Mouse (Mus musculus) intestine, embryonic 14.5 days (tissue): ENCODE data around the gene Zbtb2. TPM values are rescaled to one million over a fixed set of nuclear protein-coding genes. Genes with fewer than 3 reads are reported as not detected.

Experiments used
- ATAC-seq: fragments of 200-750 bp; cut with Nextera tagmentation; replicated peaks from 2 replicates; pipeline ENCODE4 v1.8.0; 2017; ENCODE audit warnings: low read depth, moderate number of reproducible peaks, moderate TSS enrichment, moderate library complexity; ENCODE audit not compliant: low FRiP score, low TSS enrichment
- DNase-seq: peaks from one replicate; pipeline ENCODE4 v3.0.0-alpha.2; 2018; ENCODE audit warnings: low spot score
- H3K27ac ChIP-seq: fragments of 300-500 bp; sonication (generic); 2 replicates; pipeline ENCODE4 v1.5.1; 2014; ENCODE audit warnings: low read depth, mild to moderate bottlenecking, control low read depth
- H3K27me3 ChIP-seq: fragments of 300-500 bp; sonication (generic); replicated peaks from 2 replicates; pipeline ENCODE4 v1.6.1; 2014; ENCODE audit warnings: low read length, control low read depth; ENCODE audit not compliant: control insufficient read depth, insufficient read depth
- H3K36me3 ChIP-seq: fragments of 300-500 bp; sonication (generic); 2 replicates; pipeline ENCODE4 v1.6.1; 2014; ENCODE audit warnings: low read length, control low read depth; ENCODE audit not compliant: control insufficient read depth, insufficient read depth
- H3K4me1 ChIP-seq: fragments of 300-500 bp; sonication (generic); replicated peaks from 2 replicates; pipeline ENCODE4 v1.6.1; 2014; ENCODE audit warnings: low read length, control low read depth, mixed read lengths; ENCODE audit not compliant: control insufficient read depth, insufficient read depth
- H3K4me2 ChIP-seq: fragments of 300-500 bp; sonication (generic); 2 replicates; pipeline ENCODE4 v1.6.1; 2014; ENCODE audit warnings: low read length
- H3K4me3 ChIP-seq: fragments of 300-500 bp; sonication (generic); 2 replicates; pipeline ENCODE4 v1.5.1; 2014; ENCODE audit warnings: low read depth, low read length, control low read depth, mixed read lengths
- H3K9ac ChIP-seq: fragments of 300-500 bp; sonication (generic); 2 replicates; pipeline ENCODE4 v1.6.1; 2014; ENCODE audit warnings: mild to moderate bottlenecking, low read length
- H3K9me3 ChIP-seq: fragments of 300-500 bp; sonication (generic); 2 replicates; pipeline ENCODE4 v1.6.1; 2016; ENCODE audit warnings: low read length, control low read depth; ENCODE audit not compliant: control insufficient read depth
- WGBS: fragments of 180-500 bp; shearing (Covaris S2); extraction: QIAGEN DNeasy Blood & Tissue Kit; methylation state at CpG from one replicate; pipeline ENCODE4 v1.1.7; 2014; 5-methylcytosine and 5-hydroxymethylcytosine counted together
- polyA plus RNA-seq: library from polyadenylated mRNA; unstranded; fragments of >200 nt; fragmentation: Nextera tagmentation; extraction: Ambion mirVana; gene quantifications from 2 replicates; pipeline ENCODE4 v1.2.1, GENCODE M21; 2014

The Zbtb2 gene
- polyA plus RNA-seq, 1 experiment from 2014 or later = 13.0 TPM

GRCm38 (mm10) chr10:4425245-4425644 lies 37.3 kb upstream of the Zbtb2 start:
- Histone ChIP-seq H3K4me1 (no peaks in the 10 kb centered on the region), H3K27ac (no peak overlapping the region), H3K4me2 (no peak overlapping the region), H3K9me3 (no peaks in the 10 kb centered on the region), H3K27me3 (no peaks in the 10 kb centered on the region), H3K36me3 (peaks cover 73% of the 10 kb centered on the region), H3K9ac (no peak overlapping the region), H3K4me3 (no peak overlapping the region)
- ATAC-seq = no peak
- no peak for DNase-seq
- 78% methylated on average over 8 of the region's 8 CpGs for WGBS

- Histone ChIP-seq H3K4me3 (no peak overlapping the region), H3K4me2 (no peak overlapping the region), H3K36me3 (peaks cover 73% of the 10 kb centered on the region), H3K27me3 (no peaks in the 10 kb centered on the region), H3K27ac (no peak overlapping the region), H3K9ac (no peak overlapping the region), H3K4me1 (no peaks in the 10 kb centered on the region), H3K9me3 (no peaks in the 10 kb centered on the region)
- ATAC-seq (no peak), DNase-seq (no peak)
- WGBS = 100% methylated on average over 1 of the region's 1 CpGs
Observed at GRCm38 (mm10) chr10:4407191-4407590, 19.3 kb upstream of the Zbtb2 start.

DNA sequence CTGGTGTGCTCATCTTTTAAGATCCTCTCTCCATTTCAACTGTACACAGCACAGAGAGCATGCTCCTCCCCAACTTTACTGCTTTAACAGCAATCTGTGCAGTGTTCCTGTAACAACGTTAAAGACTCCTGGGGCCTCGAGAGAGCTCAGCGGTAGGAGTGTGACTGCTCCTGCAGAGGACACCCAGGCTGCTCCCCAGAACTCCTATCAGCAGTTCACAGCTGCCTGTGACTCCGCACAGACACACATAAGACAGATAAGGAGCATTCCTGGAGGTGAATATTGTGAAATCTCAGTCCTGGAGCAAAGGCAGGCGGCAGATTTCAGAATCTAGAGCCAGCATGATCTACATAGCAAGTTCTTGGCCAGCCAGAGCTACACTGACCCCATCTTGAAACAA lies 17.6 kb upstream of the Zbtb2 start:
- Histone ChIP-seq H3K4me3 (no peak overlapping the region), H3K9ac (no peak overlapping the region), H3K27me3 (no peaks in the 10 kb centered on the region), H3K36me3 (peaks cover 67% of the 10 kb centered on the region), H3K4me2 (no peak overlapping the region), H3K27ac (no peak overlapping the region), H3K4me1 (no peaks in the 10 kb centered on the region), H3K9me3 (no peaks in the 10 kb centered on the region)
- 77% methylated on average over 5 of the region's 5 CpGs for WGBS
- ATAC-seq = no peak
- DNase-seq = no peak

DNA sequence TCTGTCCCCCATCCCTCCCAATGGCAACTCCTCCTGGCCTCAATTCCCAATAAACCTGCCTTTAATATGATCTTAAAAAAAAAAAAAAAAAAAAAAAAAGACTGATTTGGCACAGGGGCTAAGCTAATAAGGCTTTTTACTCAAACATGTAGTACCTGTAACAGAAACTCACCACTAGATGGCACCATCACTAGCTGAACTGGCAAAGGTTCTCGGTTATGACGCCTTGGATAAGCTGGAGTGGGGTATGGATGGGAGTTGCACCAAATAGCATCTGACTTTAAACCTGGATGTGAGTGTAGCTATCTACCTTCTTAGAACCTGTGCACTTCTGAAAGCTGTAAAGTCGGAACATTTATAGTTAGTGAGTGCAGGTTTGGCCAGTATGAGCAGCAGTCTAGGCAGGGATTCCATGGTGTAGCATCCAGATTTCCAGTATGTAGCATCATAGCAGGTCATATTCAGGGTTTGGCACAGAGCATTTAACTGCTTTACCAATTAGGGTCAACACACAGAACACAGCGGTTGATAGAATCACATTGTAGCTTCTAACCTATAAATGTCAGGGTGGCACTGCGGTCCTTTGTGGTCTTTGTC lies 17.1 kb upstream of the Zbtb2 start:
- Histone ChIP-seq H3K27ac (no peak overlapping the region), H3K4me2 (no peak overlapping the region), H3K36me3 (peaks cover 63% of the 10 kb centered on the region), H3K9me3 (no peaks in the 10 kb centered on the region), H3K27me3 (no peaks in the 10 kb centered on the region), H3K4me3 (no peak overlapping the region), H3K9ac (no peak overlapping the region), H3K4me1 (no peaks in the 10 kb centered on the region)
- DNase-seq = peak; percentile 58
- ATAC-seq = 0 out of 2 replicates have a peak, but pooled peaks have one; percentile 30
- 65% methylated on average over 5 of the region's 5 CpGs for WGBS

DNA sequence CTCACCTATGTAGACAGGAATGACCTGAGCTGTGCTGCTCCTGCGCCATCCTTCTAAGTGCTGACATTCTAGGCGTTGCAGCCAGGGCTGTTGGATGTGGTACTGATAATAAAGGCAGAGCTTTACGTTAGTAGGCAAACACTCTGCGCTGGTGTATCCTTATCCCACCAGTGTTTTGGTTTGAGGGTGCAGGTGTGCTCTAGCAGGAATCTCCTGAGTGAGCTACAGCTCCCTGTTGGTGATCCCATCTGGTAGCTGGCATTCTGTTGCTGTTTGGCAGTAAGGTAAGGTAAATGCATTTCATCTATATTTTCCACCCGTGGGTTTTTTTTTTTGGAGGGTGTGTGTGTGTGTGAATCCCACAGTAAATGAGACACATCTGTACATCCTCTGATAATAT lies 10.2 kb upstream of the Zbtb2 start:
- H3K36me3 ChIP-seq = peaks cover 53% of the 10 kb centered on the region
- H3K9ac ChIP-seq = no peak overlapping the region

DNA sequence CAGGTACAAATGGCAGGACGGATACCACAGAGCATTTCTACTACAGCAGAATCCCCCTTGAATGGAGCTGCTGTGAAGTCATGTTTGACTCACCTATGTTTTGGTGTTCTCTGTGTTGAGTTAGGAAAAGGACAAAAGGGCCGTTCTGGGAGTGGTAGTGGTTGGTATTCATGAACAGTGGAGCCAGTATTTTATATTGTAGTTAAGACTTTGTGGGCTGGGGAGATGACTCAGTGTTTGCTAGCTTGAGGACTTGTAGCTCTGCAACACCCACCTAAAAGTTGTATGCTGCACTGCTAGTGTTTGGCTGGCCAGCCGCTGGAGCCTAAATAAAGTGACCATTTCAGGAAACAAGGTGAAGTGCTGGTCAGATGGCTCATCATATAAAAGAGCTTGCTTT lies 7.4 kb upstream of the Zbtb2 start:
- no peak overlapping the region for H3K4me2 ChIP-seq
- no peak overlapping the region for H3K27ac ChIP-seq
- H3K27me3 ChIP-seq = no peaks in the 10 kb centered on the region
- no peak for ATAC-seq
- 88% methylated on average over 3 of the region's 3 CpGs for WGBS
- H3K9me3 ChIP-seq = no peaks in the 10 kb centered on the region
- no peak for DNase-seq
- peaks cover 43% of the 10 kb centered on the region for H3K36me3 ChIP-seq
- no peak overlapping the region for H3K4me3 ChIP-seq
- no peak overlapping the region for H3K9ac ChIP-seq
- peaks cover 9% of the 10 kb centered on the region; the same call in 1 of the 2 replicates for H3K4me1 ChIP-seq

More for the DNA sequence above, 10.2 kb upstream of the Zbtb2 start:
- Histone ChIP-seq H3K4me1 (no peaks in the 10 kb centered on the region), H3K4me2 (no peak overlapping the region), H3K4me3 (no peak overlapping the region), H3K27ac (no peak overlapping the region), H3K9me3 (no peaks in the 10 kb centered on the region), H3K27me3 (no peaks in the 10 kb centered on the region)
- ATAC-seq = no peak
- WGBS = 84% methylated on average over 5 of the region's 5 CpGs
- no peak for DNase-seq

GRCm38 (mm10) chr10:4391851-4392250 lies 3.9 kb upstream of the Zbtb2 start:
- Histone ChIP-seq H3K36me3 (peaks cover 34% of the 10 kb centered on the region), H3K9me3 (no peaks in the 10 kb centered on the region), H3K4me2 (no peak overlapping the region), H3K27me3 (no peaks in the 10 kb centered on the region), H3K4me1 (peaks cover 25% of the 10 kb centered on the region), H3K9ac (no peak overlapping the region), H3K27ac (no peak overlapping the region), H3K4me3 (no peak overlapping the region)
- DNase-seq = no peak
- WGBS = 49% methylated on average over 6 of the region's 6 CpGs
- no peak for ATAC-seq

- Histone ChIP-seq H3K4me2 (no peak overlapping the region), H3K9ac (no peak overlapping the region), H3K27me3 (no peaks in the 10 kb centered on the region), H3K9me3 (no peaks in the 10 kb centered on the region), H3K27ac (no peak overlapping the region), H3K4me1 (peaks cover 25% of the 10 kb centered on the region), H3K4me3 (no peak overlapping the region), H3K36me3 (peaks cover 31% of the 10 kb centered on the region)
- no peak for ATAC-seq
- no peak for DNase-seq
- WGBS = 54% methylated on average over 5 of the region's 5 CpGs
Observed at GRCm38 (mm10) chr10:4391076-4391475, 3.2 kb upstream of the Zbtb2 start.

DNA sequence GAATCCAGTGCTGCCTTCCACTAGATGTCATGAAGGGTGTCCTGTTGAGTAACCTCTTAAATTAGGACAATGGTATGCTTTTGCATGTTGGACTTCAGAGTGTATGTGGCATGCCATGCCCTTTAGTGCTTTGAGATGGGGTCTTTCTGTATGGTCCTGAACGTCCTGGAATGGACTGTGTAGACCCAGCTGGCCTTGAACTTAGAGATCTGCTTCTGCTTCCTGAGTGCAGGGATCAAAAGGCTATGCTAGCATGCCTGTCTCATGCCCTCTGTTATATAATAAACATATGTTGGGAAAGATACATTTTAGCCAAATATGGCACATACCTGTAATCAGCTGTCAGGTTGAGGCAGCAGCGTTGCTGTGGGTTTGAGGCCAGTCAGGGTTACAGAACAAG lies 2.6 kb upstream of the Zbtb2 start:
- Histone ChIP-seq H3K4me1 (peaks cover 25% of the 10 kb centered on the region), H3K9ac (no peak overlapping the region), H3K36me3 (peaks cover 26% of the 10 kb centered on the region), H3K4me3 (no peak overlapping the region), H3K27me3 (no peaks in the 10 kb centered on the region), H3K9me3 (no peaks in the 10 kb centered on the region), H3K4me2 (no peak overlapping the region), H3K27ac (no peak overlapping the region)
- 46% methylated on average over 2 of the region's 2 CpGs for WGBS
- no peak for ATAC-seq
- no peak for DNase-seq
